Mouse (Mus musculus) MEL (cell line): ENCODE data around the gene 1700086D15Rik. TPM values are rescaled to one million over a fixed set of nuclear protein-coding genes. Genes with fewer than 3 reads are reported as not detected.

Experiments used
- DNase-seq: peaks from one replicate; pipeline ENCODE4 v3.0.0; 2011; ENCODE audit warnings: low read depth, low spot score
- H3K27ac ChIP-seq: 2 replicates; pipeline ENCODE4 v1.5.1; 2012; ENCODE audit warnings: low read depth, mild to moderate bottlenecking, control low read depth, low read length, moderate library complexity; ENCODE audit not compliant: control insufficient read depth
- H3K27me3 ChIP-seq, 2 experiments: fragments of 150-350 bp in 1 of 2; sonication (generic) in 1 of 2; 2 replicates each; pipeline ENCODE4 v1.6.1; 2012; ENCODE audit warnings: low read length in 2 of 2, mild to moderate bottlenecking in 2 of 2, improper control_type of control experiment in 1 of 2, moderate library complexity in 1 of 2; ENCODE audit not compliant: insufficient read depth in 2 of 2, control insufficient read depth in 1 of 2
- H3K36me3 ChIP-seq, 2 experiments: 2 replicates each; pipeline ENCODE4 v1.6.1; 2012 to 2014; ENCODE audit warnings: low read length in 2 of 2, improper control_type of control experiment in 1 of 2, inconsistent platforms in 1 of 2, mild to moderate bottlenecking in 1 of 2; ENCODE audit not compliant: insufficient read depth in 2 of 2, control insufficient read depth in 1 of 2
- H3K4me1 ChIP-seq, 2 experiments: fragments of 150-350 bp in 1 of 2; sonication (generic) in 1 of 2; 2 replicates each; pipeline ENCODE4 v1.6.1; 2012; ENCODE audit warnings: low read length in 2 of 2, improper control_type of control experiment in 1 of 2, mild to moderate bottlenecking in 1 of 2; ENCODE audit not compliant: insufficient read depth in 2 of 2, control insufficient read depth in 1 of 2
- H3K4me3 ChIP-seq, 2 experiments: fragments of 150-350 bp in 1 of 2; sonication (generic) in 1 of 2; 2 replicates each; pipeline ENCODE4 v1.5.1; 2012; ENCODE audit warnings: low read depth in 2 of 2, low read length in 2 of 2, mild to moderate bottlenecking in 2 of 2, moderate library complexity in 2 of 2, control low read depth in 1 of 2, improper control_type of control experiment in 1 of 2; ENCODE audit not compliant: control insufficient read depth in 1 of 2, insufficient read depth in 1 of 2
- H3K79me2 ChIP-seq: 2 replicates; pipeline ENCODE4 v1.6.1; 2012; ENCODE audit warnings: mild to moderate bottlenecking, low read length, moderate library complexity; ENCODE audit not compliant: control insufficient read depth, poor library complexity, insufficient read depth
- H3K9ac ChIP-seq: 2 replicates; pipeline ENCODE4 v1.6.1; 2012; ENCODE audit warnings: low read depth, mild to moderate bottlenecking, control low read depth, low read length, moderate library complexity; ENCODE audit not compliant: control insufficient read depth, poor library complexity, severe bottlenecking
- H3K9me3 ChIP-seq: fragments of 150-350 bp; sonication (generic); replicated peaks from 2 replicates; pipeline ENCODE4 v1.6.1; 2012; ENCODE audit warnings: mild to moderate bottlenecking, low read length, improper control_type of control experiment, moderate library complexity; ENCODE audit not compliant: insufficient read depth
- BHLHE40 ChIP-seq: IDR thresholded peaks from 2 replicates; pipeline ENCODE4 v1.6.1; 2012; ENCODE audit warnings: low read depth, mild to moderate bottlenecking, inconsistent platforms, low read length, improper control_type of control experiment, borderline replicate concordance
- CHD1 ChIP-seq: IDR thresholded peaks from 2 replicates; pipeline ENCODE4 v1.6.1; 2012; ENCODE audit warnings: low read depth, mild to moderate bottlenecking, inconsistent platforms, low read length, improper control_type of control experiment
- CHD2 ChIP-seq: IDR thresholded peaks from 2 replicates; pipeline ENCODE4 v1.6.1; 2011; ENCODE audit warnings: low read length, improper control_type of control experiment
- E2F4 ChIP-seq: IDR thresholded peaks from 2 replicates; pipeline ENCODE4 v1.6.1; 2011; ENCODE audit warnings: low read depth, low read length, improper control_type of control experiment, borderline replicate concordance
- ELF1 ChIP-seq: IDR thresholded peaks from 2 replicates; pipeline ENCODE4 v1.6.1; 2014; ENCODE audit warnings: low read depth, mild to moderate bottlenecking, inconsistent platforms, low read length, improper control_type of control experiment, moderate library complexity
- EP300 ChIP-seq, 2 experiments: IDR thresholded peaks; 2 replicates each; pipeline ENCODE4 v1.6.1; 2011; ENCODE audit warnings: improper control_type of control experiment in 2 of 2, low read length in 2 of 2, low read depth in 1 of 2, mild to moderate bottlenecking in 1 of 2
- ETS1 ChIP-seq: IDR thresholded peaks from 2 replicates; pipeline ENCODE4 v1.6.1; 2012; ENCODE audit warnings: low read depth, mild to moderate bottlenecking, inconsistent platforms, low read length, improper control_type of control experiment, moderate library complexity
- GATA1 ChIP-seq: IDR thresholded peaks from 2 replicates; pipeline ENCODE4 v1.6.1; 2011; ENCODE audit warnings: low read depth, low read length, improper control_type of control experiment
- HCFC1 ChIP-seq: IDR thresholded peaks from 2 replicates; pipeline ENCODE4 v1.6.1; 2012; ENCODE audit warnings: low read depth, mild to moderate bottlenecking, inconsistent platforms, low read length, improper control_type of control experiment, moderate library complexity
- MAFK ChIP-seq: IDR thresholded peaks from 2 replicates; pipeline ENCODE4 v1.6.1; 2011; ENCODE audit warnings: low read depth, mild to moderate bottlenecking, low read length, improper control_type of control experiment, borderline replicate concordance
- MAX ChIP-seq: IDR thresholded peaks from 2 replicates; pipeline ENCODE4 v1.6.1; 2011; ENCODE audit warnings: low read length, improper control_type of control experiment
- MAZ ChIP-seq: IDR thresholded peaks from 2 replicates; pipeline ENCODE4 v1.6.1; 2012; ENCODE audit warnings: low read depth, mild to moderate bottlenecking, inconsistent platforms, low read length, improper control_type of control experiment
- MXI1 ChIP-seq: IDR thresholded peaks from 2 replicates; pipeline ENCODE4 v1.6.1; 2011; ENCODE audit warnings: mild to moderate bottlenecking, low read depth, low read length, improper control_type of control experiment
- MYC ChIP-seq: IDR thresholded peaks from 2 replicates; pipeline ENCODE4 v1.6.1; 2011; ENCODE audit warnings: low read depth, mild to moderate bottlenecking, low read length, improper control_type of control experiment, moderate library complexity
- NRF1 ChIP-seq: IDR thresholded peaks from 2 replicates; pipeline ENCODE4 v1.6.1; 2014; ENCODE audit warnings: low read depth, mild to moderate bottlenecking, inconsistent platforms, low read length, improper control_type of control experiment, moderate library complexity; ENCODE audit not compliant: poor library complexity, insufficient read depth, severe bottlenecking
- POLR2A ChIP-seq, 2 experiments: IDR thresholded peaks; 2 replicates each; pipeline ENCODE4 v1.6.1; 2011 to 2012; ENCODE audit warnings: low read length in 2 of 2, mild to moderate bottlenecking in 2 of 2, control low read depth in 1 of 2, improper control_type of control experiment in 1 of 2, low read depth in 1 of 2, moderate library complexity in 1 of 2; ENCODE audit not compliant: control insufficient read depth in 1 of 2, insufficient read depth in 1 of 2, poor library complexity in 1 of 2
- POLR2AphosphoS2 ChIP-seq: IDR thresholded peaks from 2 replicates; pipeline ENCODE4 v1.6.1; 2011; ENCODE audit warnings: low read length, improper control_type of control experiment
- POLR2AphosphoS5 ChIP-seq: IDR thresholded peaks from 2 replicates; pipeline ENCODE4 v1.6.1; 2012; ENCODE audit warnings: low read depth, borderline replicate concordance, mild to moderate bottlenecking, inconsistent platforms, low read length, moderate library complexity, mixed read lengths
- SIN3A ChIP-seq: IDR thresholded peaks from 2 replicates; pipeline ENCODE4 v1.6.1; 2012; ENCODE audit warnings: low read length, improper control_type of control experiment, inconsistent platforms
- SMC3 ChIP-seq: IDR thresholded peaks from 2 replicates; pipeline ENCODE4 v1.6.1; 2011; ENCODE audit warnings: low read depth, low read length, improper control_type of control experiment
- TBP ChIP-seq: IDR thresholded peaks from 2 replicates; pipeline ENCODE4 v1.8.0; 2011; ENCODE audit warnings: low read depth, low read length, improper control_type of control experiment
- UBTF ChIP-seq: IDR thresholded peaks from 2 replicates; pipeline ENCODE4 v1.6.1; 2012; ENCODE audit warnings: low read depth, mild to moderate bottlenecking, inconsistent platforms, low read length, improper control_type of control experiment, moderate library complexity, borderline replicate concordance; ENCODE audit not compliant: insufficient read depth
- USF1 ChIP-seq: IDR thresholded peaks from 2 replicates; pipeline ENCODE4 v1.6.1; 2014; ENCODE audit warnings: low read depth, mild to moderate bottlenecking, inconsistent platforms, low read length, improper control_type of control experiment, moderate library complexity
- USF2 ChIP-seq, 2 experiments: IDR thresholded peaks; 2 replicates each; pipeline ENCODE4 v1.6.1; 2011 to 2012; ENCODE audit warnings: improper control_type of control experiment in 2 of 2, low read length in 2 of 2, borderline replicate concordance in 1 of 2, inconsistent platforms in 1 of 2, low read depth in 1 of 2, mild to moderate bottlenecking in 1 of 2; ENCODE audit not compliant: insufficient read depth in 1 of 2
- ZC3H11A ChIP-seq: IDR thresholded peaks from 2 replicates; pipeline ENCODE4 v1.6.1; 2012; ENCODE audit warnings: low read depth, mild to moderate bottlenecking, inconsistent platforms, low read length, improper control_type of control experiment
- polyA plus RNA-seq, 2 experiments: library from polyadenylated mRNA; stranded (reverse) in 1 of 2; unstranded in 1 of 2; fragments of >175 nt in 1 of 2; fragments of >200 nt in 1 of 2; gene quantifications; 2 replicates each; pipeline versions ENCODE4 v1.2.1 to v1.2.4; 2012; ENCODE audit warnings: low replicate concordance in 2 of 2, low read depth in 1 of 2; ENCODE audit not compliant: insufficient read length in 2 of 2, insufficient read depth in 1 of 2, missing spikeins in 1 of 2
- total RNA-seq: library from RNA; depleted of rRNA; stranded (reverse); fragments of 300-350 nt; gene quantifications from 2 replicates; pipeline ENCODE4 v1.2.3, GENCODE M21; 2012

Gene 1700086D15Rik
- total and polyA plus RNA-seq, 3 experiments, result not detected

- Histone ChIP-seq H3K27me3 (no peaks in the 10 kb centered on the region), H3K4me3 (no peak overlapping the region), H3K9me3 (no peaks in the 10 kb centered on the region; the same call in 1 of the 2 replicates), H3K27ac (no peak overlapping the region), H3K36me3 (no peaks in the 10 kb centered on the region), H3K4me1 (no peaks in the 10 kb centered on the region), H3K79me2 (no peaks in the 10 kb centered on the region), H3K9ac (no peak overlapping the region)
- DNase-seq, result no peak
- TF ChIP-seq UBTF (no peak), ETS1 (no peak), CHD2 (no peak), HCFC1 (no peak), TBP (no peak), NRF1 (no peak), EP300 (IDR thresholded peaks at IDR 0.05; ENCODE audit: low read depth in 1 of 2, low read length in 2 of 2) (no peak), SIN3A (no peak), MYC (no peak), ELF1 (no peak), USF2 (IDR thresholded peaks at IDR 0.05; ENCODE audit: borderline replicate concordance in 1 of 2, insufficient read depth in 1 of 2, low read depth in 1 of 2, low read length in 2 of 2) (no peak), MAX (no peak), ZC3H11A (no peak), SMC3 (no peak), POLR2AphosphoS5 (no peak), CHD1 (no peak), MAFK (no peak), USF1 (no peak), BHLHE40 (no peak), POLR2A (IDR thresholded peaks at IDR 0.05; ENCODE audit: control insufficient read depth in 1 of 2, insufficient read depth in 1 of 2, low read depth in 1 of 2, low read length in 2 of 2, poor library complexity in 1 of 2) (no peak)
- TF ChIP-seq, all 39 proteins: peak for 0
These were observed 34.7 kb downstream of the 1700086D15Rik start for GRCm38 (mm10) chr11:65124913-65125418.

GRCm38 (mm10) chr11:65120276-65120675, 39.4 kb downstream of the 1700086D15Rik start:
- Histone ChIP-seq H3K4me3 (no peak overlapping the region), H3K27me3 (no peaks in the 10 kb centered on the region), H3K79me2 (no peaks in the 10 kb centered on the region)
- TF ChIP-seq SMC3 (no peak), CHD1 (no peak), ZC3H11A (no peak), NRF1 (no peak), E2F4 (no peak), MAZ (no peak), UBTF (no peak), BHLHE40 (no peak), MXI1 (no peak), CHD2 (no peak), MAFK (no peak), POLR2AphosphoS2 (no peak), GATA1 (no peak), USF2 (IDR thresholded peaks at IDR 0.05; ENCODE audit: borderline replicate concordance in 1 of 2, insufficient read depth in 1 of 2, low read depth in 1 of 2, low read length in 2 of 2) (no peak)
- TF ChIP-seq, all 39 proteins: peak for 0
- no peak overlapping the region for H3K27ac ChIP-seq
- H3K9ac ChIP-seq, result no peak overlapping the region
- no peaks in the 10 kb centered on the region for H3K4me1 ChIP-seq
- no peaks in the 10 kb centered on the region for H3K36me3 ChIP-seq
- no peaks in the 10 kb centered on the region; the same call in 1 of the 2 replicates for H3K9me3 ChIP-seq
- no peak for DNase-seq
